Mouse (Mus musculus) forelimb bud, embryonic 11.5 days (tissue): Measurements from ENCODE around the gene Pde6d.
"Not testable (repeated sequence)": the region's sequence is repeated elsewhere in the genome, so short reads cannot be mapped to it uniquely, and the experiment has no call there.

ENCODE experiments used
- DNase-seq: peaks from one replicate; pipeline ENCODE4 v3.0.0-alpha.2; 2012; ENCODE audit warnings: low read depth, low spot score

Gene Pde6d

GRCm38 (mm10) chr1:86526789-86527598 lies 55.4 kb downstream of the Pde6d start:
- DNase-seq: no peak

- peak; percentile 100 for DNase-seq
Measured at GRCm38 (mm10) chr1:86526116-86526788, 56.2 kb downstream of the Pde6d start, which contains the start of gene Ptma. TSS of gene Ptma (plus strand) at chr1:86526726.

- no peak for DNase-seq
Measured at GRCm38 (mm10) chr1:86525499-86526115, 56.8 kb downstream of the Pde6d start.

GRCm38 (mm10) chr1:86524619-86525498 lies 57.6 kb downstream of the Pde6d start:
- DNase-seq: peak; percentile 99

- no peak for DNase-seq
Measured at GRCm38 (mm10) chr1:86523776-86524618, 58.4 kb downstream of the Pde6d start.

GRCm38 (mm10) chr1:86522286-86522871 lies 60.0 kb downstream of the Pde6d start:
- DNase-seq: no peak

- DNase-seq: peak; percentile 46
Measured at GRCm38 (mm10) chr1:86520361-86520760, 62.1 kb downstream of the Pde6d start.

- no peak for DNase-seq
Measured at GRCm38 (mm10) chr1:86517076-86517475, 65.4 kb downstream of the Pde6d start.

- no peak for DNase-seq
Measured at GRCm38 (mm10) chr1:86515715-86516410, 66.6 kb downstream of the Pde6d start.

GRCm38 (mm10) chr1:86513031-86513430 lies 69.4 kb downstream of the Pde6d start:
- not testable (repeated sequence) for DNase-seq

GRCm38 (mm10) chr1:86512154-86512720 lies 70.2 kb downstream of the Pde6d start:
- no peak for DNase-seq

- no peak for DNase-seq
Measured at GRCm38 (mm10) chr1:86510676-86511441, 71.6 kb downstream of the Pde6d start.

GRCm38 (mm10) chr1:86510266-86510665 lies 72.2 kb downstream of the Pde6d start:
- DNase-seq: no peak

- DNase-seq: peak; percentile 92
Measured at GRCm38 (mm10) chr1:86509410-86509809, 73.0 kb downstream of the Pde6d start.

- no peak for DNase-seq
Measured at GRCm38 (mm10) chr1:86507866-86508265, 74.6 kb downstream of the Pde6d start.

GRCm38 (mm10) chr1:86506420-86506819 lies 76.0 kb downstream of the Pde6d start:
- DNase-seq: no peak

GRCm38 (mm10) chr1:86505461-86505860 lies 77.0 kb downstream of the Pde6d start:
- DNase-seq: no peak

GRCm38 (mm10) chr1:86504697-86505421 lies 77.6 kb downstream of the Pde6d start:
- no peak for DNase-seq
